Mouse (Mus musculus): ENCODE data around the gene Cdkn1c.

The Cdkn1c gene

DNA sequence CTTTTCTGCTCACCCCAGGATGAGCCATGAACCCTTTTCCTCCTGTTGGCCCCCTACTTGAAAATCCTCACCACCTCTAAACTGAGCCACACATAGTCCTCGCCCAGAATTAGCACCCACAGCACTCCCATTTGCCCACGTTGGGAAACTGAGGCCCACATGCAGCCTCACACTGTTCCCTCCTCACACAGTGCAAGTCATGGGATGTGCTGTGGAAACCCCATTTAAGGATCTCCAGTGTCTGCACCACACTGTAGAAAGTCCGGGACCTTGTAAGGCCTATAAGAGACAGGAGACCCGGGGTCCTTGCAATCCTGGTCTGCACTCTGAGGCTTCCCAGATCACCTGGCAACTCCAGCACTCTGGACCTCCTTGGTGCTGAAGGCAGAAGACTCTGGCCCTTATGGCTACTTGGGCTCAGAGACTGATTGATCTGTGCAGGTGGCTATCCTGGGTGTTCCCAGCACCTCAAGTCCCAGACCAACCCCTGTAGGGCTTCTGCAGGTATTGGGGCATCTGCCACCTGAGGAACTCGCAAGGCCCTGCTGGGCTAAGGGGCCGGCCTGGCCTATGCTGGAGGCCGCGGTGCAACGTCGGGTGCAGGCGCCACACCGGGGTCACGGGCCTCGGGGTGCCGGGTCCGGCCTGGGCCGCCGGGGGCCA is 23.5 kb downstream of the Cdkn1c start:
- DNase-seq (ENCODE audit: low spot score): no peak

DNA sequence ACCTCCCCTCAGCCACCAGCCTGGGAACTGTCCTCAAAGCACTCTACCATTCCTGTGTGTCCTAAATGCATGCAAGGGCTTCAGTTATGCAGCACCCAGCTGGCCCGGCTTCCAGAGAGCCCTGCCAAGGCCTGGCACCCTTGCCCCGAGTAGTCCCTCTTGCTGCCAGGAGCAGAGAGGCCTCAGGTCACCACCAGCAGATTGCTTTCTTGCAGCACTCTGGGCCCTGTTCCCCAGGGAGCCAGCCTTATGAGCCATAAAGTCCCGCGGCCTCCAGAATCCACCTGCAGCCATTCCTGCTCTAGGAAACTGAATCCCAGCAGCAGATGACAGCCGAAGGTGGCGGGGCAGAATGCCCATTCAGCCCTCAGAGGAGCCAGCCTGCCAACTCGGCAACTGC is 27.5 kb downstream of the Cdkn1c start:
- DNase-seq (ENCODE audit: low spot score): peak; percentile 59

DNA sequence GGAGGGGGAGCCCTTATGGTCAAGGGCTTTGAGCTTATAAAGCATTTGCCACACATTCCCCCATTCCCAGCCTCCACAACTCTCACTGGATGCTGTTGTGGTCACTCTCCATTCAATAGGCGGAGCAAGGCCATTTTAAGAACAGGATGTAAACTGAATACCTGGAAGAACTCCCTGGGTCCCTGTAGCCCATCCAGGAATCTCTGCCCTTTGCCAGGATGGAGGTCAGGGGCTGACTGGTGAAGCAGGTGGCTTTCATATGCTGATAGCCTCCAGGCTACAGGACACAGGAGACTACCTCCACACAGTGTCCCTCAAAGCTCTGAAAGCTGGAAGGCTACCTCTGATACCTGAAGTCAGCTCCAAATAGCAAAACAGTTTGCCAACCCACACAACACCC is 28.2 kb downstream of the Cdkn1c start:
- DNase-seq (ENCODE audit: low spot score): no peak

- DNase-seq (ENCODE audit: low spot score): no peak
Measured at GRCm38 (mm10) chr7:143428814-143429499, 31.9 kb downstream of the Cdkn1c start.

- DNase-seq (ENCODE audit: low spot score): no peak
Measured at GRCm38 (mm10) chr7:143428142-143428813, 32.6 kb downstream of the Cdkn1c start.

DNA sequence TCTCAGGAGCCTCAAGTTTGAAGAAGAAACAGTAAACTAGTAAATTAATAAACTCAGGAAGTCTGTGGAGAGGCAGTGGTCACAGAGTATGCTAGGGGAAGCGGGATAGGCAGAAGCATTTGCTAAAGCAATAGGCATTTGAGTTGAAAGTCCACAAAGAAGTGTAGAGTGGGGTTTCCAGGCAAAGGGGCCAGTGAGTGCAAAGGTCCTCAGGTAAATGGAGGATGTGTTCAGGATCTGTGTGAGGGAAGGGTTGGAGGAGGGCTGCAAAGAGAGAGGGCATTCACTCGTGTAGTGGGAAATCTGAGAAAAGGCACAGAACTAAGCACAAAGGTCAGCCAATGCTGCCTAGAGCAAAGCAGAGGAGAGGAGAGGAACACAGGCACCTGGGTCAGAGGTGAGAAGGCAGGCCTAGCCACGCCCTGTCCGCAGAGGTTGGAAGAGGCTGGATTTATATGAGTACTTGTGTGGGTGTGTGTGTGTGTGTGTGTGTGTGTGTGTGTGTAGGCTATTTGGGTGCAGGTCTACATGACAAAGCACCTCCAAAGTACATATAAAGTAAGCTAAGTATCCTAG is 41.2 kb downstream of the Cdkn1c start:
- no peak for DNase-seq (ENCODE audit: low spot score)

GRCm38 (mm10) chr7:143417875-143418274 is 43.0 kb downstream of the Cdkn1c start:
- DNase-seq (ENCODE audit: low spot score): no peak

- no peak for DNase-seq (ENCODE audit: low spot score)
Measured at GRCm38 (mm10) chr7:143416406-143416805, 44.4 kb downstream of the Cdkn1c start.

DNA sequence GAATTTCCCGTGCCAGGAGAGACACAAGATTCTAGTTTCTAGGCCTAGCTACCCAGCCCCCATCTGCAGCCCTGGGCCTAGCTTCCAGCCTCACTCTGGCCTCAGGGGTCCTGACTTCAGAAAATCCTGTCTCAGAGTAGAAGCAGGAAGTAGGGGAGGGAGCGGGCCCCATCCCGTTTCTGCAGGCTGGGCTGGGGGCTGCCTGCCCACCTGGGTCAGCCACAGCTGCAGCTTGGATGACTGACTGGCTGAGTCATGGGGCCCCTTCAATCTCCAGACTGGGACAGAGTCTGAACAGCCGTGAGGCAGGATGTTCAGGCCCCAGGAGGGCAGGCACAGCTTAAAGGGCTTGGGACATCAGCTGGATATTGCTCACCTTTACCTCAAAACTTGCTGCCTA is 45.8 kb downstream of the Cdkn1c start:
- no peak for DNase-seq (ENCODE audit: low spot score)

DNA sequence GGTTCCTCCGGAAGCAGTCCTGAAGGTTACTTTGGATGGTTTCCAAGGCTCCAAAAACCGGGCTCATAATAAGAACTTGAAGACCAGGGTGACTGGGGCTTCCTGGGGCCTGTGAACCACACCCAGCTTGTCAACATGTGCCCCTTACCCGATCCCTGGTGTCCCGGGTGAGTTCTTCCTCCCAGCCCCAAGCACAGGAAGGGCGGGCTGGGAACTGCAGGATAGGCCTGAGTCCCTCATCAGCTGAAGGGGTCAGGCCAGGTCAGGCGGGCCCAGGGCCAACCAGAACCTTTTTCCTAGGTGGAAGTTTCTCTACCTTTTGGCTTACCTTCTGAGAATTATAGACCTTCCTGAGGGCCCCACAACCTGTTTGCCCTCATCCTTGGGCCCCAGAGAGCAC is 48.2 kb downstream of the Cdkn1c start:
- no peak for DNase-seq (ENCODE audit: low spot score)

- DNase-seq (ENCODE audit: low spot score): peak; percentile 51
Measured at GRCm38 (mm10) chr7:143408615-143409021, 52.2 kb downstream of the Cdkn1c start.

All from adipocyte (in vitro differentiated cells).